Mouse (Mus musculus) embryonic fibroblast, embryonic 13.5 days (primary cell): Measurements from ENCODE around the gene Fthl17d. TPM values are rescaled to one million over a fixed set of nuclear protein-coding genes. Genes with fewer than 3 reads are reported as not detected.
"Not testable (repeated sequence)": the region's sequence is repeated elsewhere in the genome, so short reads cannot be mapped to it uniquely, and the experiment has no call there.

Experiments
- H3K27ac ChIP-seq: 2 replicates; pipeline ENCODE4 v1.5.1; 2012; ENCODE audit warnings: low read length, control low read depth, inconsistent platforms; ENCODE audit not compliant: insufficient read depth
- H3K4me1 ChIP-seq: 2 replicates; pipeline ENCODE4 v1.6.1; 2011; ENCODE audit warnings: low read length; ENCODE audit not compliant: control insufficient read depth, insufficient read depth
- H3K4me3 ChIP-seq: 2 replicates; pipeline ENCODE4 v1.5.1; 2011; ENCODE audit warnings: mild to moderate bottlenecking, control low read depth, low read length; ENCODE audit not compliant: insufficient read depth
- CTCF ChIP-seq: IDR thresholded peaks from 2 replicates; pipeline ENCODE4 v1.5.1; 2011; ENCODE audit warnings: mild to moderate bottlenecking, control low read depth, low read length, moderate library complexity, borderline replicate concordance; ENCODE audit not compliant: insufficient read depth
- POLR2A ChIP-seq: IDR thresholded peaks from 2 replicates; pipeline ENCODE4 v1.6.1; 2011; ENCODE audit warnings: low read depth, mild to moderate bottlenecking, control low read depth, low read length, moderate library complexity
- polyA plus RNA-seq: library from polyadenylated mRNA; stranded (reverse); fragments of >200 nt; gene quantifications from 2 replicates; pipeline ENCODE4 v1.2.4, GENCODE M21; 2011; ENCODE audit warnings: low read depth; ENCODE audit not compliant: missing spikeins, insufficient read length

The Fthl17d gene
- polyA plus RNA-seq, result not detected in 2 replicates

GRCm38 (mm10) chrX:8986655-8987054 is at the start of gene Fthl17d:
Gene Fthl17d (minus strand): TSS chrX:8986755.
- H3K4me3 ChIP-seq, H3K4me1 ChIP-seq, H3K27ac ChIP-seq: not testable (repeated sequence)

GRCm38 (mm10) chrX:9033193-9033592 is 46.6 kb upstream of the Fthl17d start, which contains the start of gene Fthl17e:
Gene Fthl17e (plus strand): TSS chrX:9033493.
- not testable (repeated sequence) for H3K4me1 ChIP-seq, H3K27ac ChIP-seq, H3K4me3 ChIP-seq

- Histone ChIP-seq H3K27ac (no peak overlapping the region), H3K4me1 (no peaks in the 10 kb centered on the region), H3K4me3 (no peak overlapping the region)
- TF ChIP-seq CTCF (no peak), POLR2A (no peak)
Observed at GRCm38 (mm10) chrX:9019481-9019880, 32.9 kb upstream of the Fthl17d start.

- no peak overlapping the region for H3K4me3 ChIP-seq
- no peaks in the 10 kb centered on the region for H3K4me1 ChIP-seq
- no peak overlapping the region for H3K27ac ChIP-seq
- no peak for TF ChIP-seq CTCF
- no peak for TF ChIP-seq POLR2A
Observed at GRCm38 (mm10) chrX:9016079-9016478, 29.5 kb upstream of the Fthl17d start.

- H3K4me1 ChIP-seq, H3K4me3 ChIP-seq, H3K27ac ChIP-seq: not testable (repeated sequence)
Observed at GRCm38 (mm10) chrX:8976459-8976858, 10.1 kb downstream of the Fthl17d start, which contains the start of gene Fthl17c. Gene Fthl17c (minus strand): TSS chrX:8976559.

- not testable (repeated sequence) for H3K4me3 ChIP-seq, H3K4me1 ChIP-seq
Observed at GRCm38 (mm10) chrX:8964618-8965017, 21.9 kb downstream of the Fthl17d start.

GRCm38 (mm10) chrX:8962875-8963274 is 23.7 kb downstream of the Fthl17d start, which contains the start of gene Fthl17b:
Gene Fthl17b (minus strand): TSS chrX:8962975.
- not testable (repeated sequence) for H3K4me3 ChIP-seq, H3K4me1 ChIP-seq, H3K27ac ChIP-seq

More at GRCm38 (mm10) chrX:8964618-8965017, 21.9 kb downstream of the Fthl17d start:
- H3K27ac ChIP-seq, result not testable (repeated sequence)

GRCm38 (mm10) chrX:8948130-8948805 is 38.3 kb downstream of the Fthl17d start:
- H3K4me1 ChIP-seq, H3K4me3 ChIP-seq, H3K27ac ChIP-seq: not testable (repeated sequence)
- peak; percentile 73 for TF ChIP-seq CTCF

GRCm38 (mm10) chrX:8944041-8944440 is 42.5 kb downstream of the Fthl17d start:
- Histone ChIP-seq H3K4me3 (no peak overlapping the region), H3K27ac (no peak overlapping the region)
- TF ChIP-seq POLR2A (no peak), CTCF (no peak)

More at GRCm38 (mm10) chrX:8944041-8944440, 42.5 kb downstream of the Fthl17d start:
- H3K4me1 ChIP-seq, result no peaks in the 10 kb centered on the region

Other genes with a start within 250 kb of the Fthl17d start
- gene Ssx9, start 238.3 kb downstream of the Fthl17d start, polyA plus RNA-seq, result not detected in 2 replicates
- gene Ssxb5, start 183.1 kb downstream of the Fthl17d start, polyA plus RNA-seq, result not detected in 2 replicates
- gene Gm6592, start 142.8 kb downstream of the Fthl17d start, polyA plus RNA-seq, result not detected in 2 replicates
- gene Gm5751, start 112.5 kb downstream of the Fthl17d start, polyA plus RNA-seq, result not detected in 2 replicates
- gene B630019K06Rik, start 94.4 kb downstream of the Fthl17d start, polyA plus RNA-seq, result 2.7 and 4.3 TPM in 2 replicates
- gene Fthl17b, start 23.8 kb downstream of the Fthl17d start, polyA plus RNA-seq, result not detected in 2 replicates
- gene Fthl17c, start 10.2 kb downstream of the Fthl17d start, polyA plus RNA-seq, result not detected in 2 replicates
- not detected in 2 replicates for gene Fthl17e, start 46.7 kb upstream of the Fthl17d start, polyA plus RNA-seq
- gene Fthl17f, start 76.3 kb upstream of the Fthl17d start, polyA plus RNA-seq, result not detected in 2 replicates
- gene 4930402K13Rik, start 117.8 kb upstream of the Fthl17d start, polyA plus RNA-seq, result not detected in 2 replicates
- gene Lancl3, start 213.1 kb upstream of the Fthl17d start, polyA plus RNA-seq, result 2.9 and 5.3 TPM in 2 replicates